Mouse (Mus musculus) hindlimb bud, embryonic 11.5 days (tissue): ENCODE results near the gene Atg4a-ps.
"Not testable (repeated sequence)": the region's sequence is repeated elsewhere in the genome, so short reads cannot be mapped to it uniquely, and the experiment has no call there.

Experiments used
- DNase-seq: peaks from one replicate; pipeline ENCODE4 v3.0.0-alpha.2; 2012; ENCODE audit warnings: low read depth, low spot score; ENCODE audit errors: extremely low spot score

Gene Atg4a-ps

GRCm38 (mm10) chr3:103645968-103646367 is at the start of gene Atg4a-ps:
Gene Atg4a-ps, minus strand, starts transcription at chr3:103646068.
- DNase-seq = not testable (repeated sequence)

- no peak for DNase-seq
Measured at GRCm38 (mm10) chr3:103695556-103695955, 49.7 kb upstream of the Atg4a-ps start.

GRCm38 (mm10) chr3:103690506-103690905 is 44.6 kb upstream of the Atg4a-ps start:
- DNase-seq = no peak

GRCm38 (mm10) chr3:103689043-103689442 is 43.2 kb upstream of the Atg4a-ps start:
- DNase-seq = no peak

- no peak for DNase-seq
Measured at GRCm38 (mm10) chr3:103683966-103684319, 38.1 kb upstream of the Atg4a-ps start.

- no peak for DNase-seq
Measured at GRCm38 (mm10) chr3:103683234-103683965, 37.5 kb upstream of the Atg4a-ps start.

GRCm38 (mm10) chr3:103682473-103682872 is 36.6 kb upstream of the Atg4a-ps start:
- no peak for DNase-seq

GRCm38 (mm10) chr3:103678811-103679210 is 32.9 kb upstream of the Atg4a-ps start:
- DNase-seq = no peak

- no peak for DNase-seq
Measured at GRCm38 (mm10) chr3:103672716-103673115, 26.8 kb upstream of the Atg4a-ps start.

- no peak for DNase-seq
Measured at GRCm38 (mm10) chr3:103672113-103672512, 26.2 kb upstream of the Atg4a-ps start.

- no peak for DNase-seq
Measured at GRCm38 (mm10) chr3:103663385-103663784, 17.5 kb upstream of the Atg4a-ps start.

- no peak for DNase-seq
Measured at GRCm38 (mm10) chr3:103661714-103662113, 15.8 kb upstream of the Atg4a-ps start.

- no peak for DNase-seq
Measured at GRCm38 (mm10) chr3:103660012-103660411, 14.1 kb upstream of the Atg4a-ps start.

- no peak for DNase-seq
Measured at GRCm38 (mm10) chr3:103650406-103650805, 4.5 kb upstream of the Atg4a-ps start.

GRCm38 (mm10) chr3:103649716-103650115 is 3.8 kb upstream of the Atg4a-ps start:
- DNase-seq = no peak

GRCm38 (mm10) chr3:103648486-103648885 is 2.6 kb upstream of the Atg4a-ps start:
- no peak for DNase-seq

GRCm38 (mm10) chr3:103647164-103647867 is 1.4 kb upstream of the Atg4a-ps start:
- DNase-seq = no peak

GRCm38 (mm10) chr3:103641301-103641700 is 4.6 kb downstream of the Atg4a-ps start:
- DNase-seq = no peak

GRCm38 (mm10) chr3:103640226-103640803 is 5.6 kb downstream of the Atg4a-ps start:
- DNase-seq = no peak

- no peak for DNase-seq
Measured at GRCm38 (mm10) chr3:103637641-103638040, 8.2 kb downstream of the Atg4a-ps start.

- no peak for DNase-seq
Measured at GRCm38 (mm10) chr3:103634256-103634655, 11.6 kb downstream of the Atg4a-ps start.

GRCm38 (mm10) chr3:103633831-103634230 is 12.0 kb downstream of the Atg4a-ps start:
- DNase-seq = no peak
